Mouse (Mus musculus) lung, postnatal 36 days (tissue): ENCODE results near the gene Zbtb9.
"Not testable (repeated sequence)": the region's sequence is repeated elsewhere in the genome, so short reads cannot be mapped to it uniquely, and the experiment has no call there.

ENCODE experiments used
- DNase-seq: peaks from one replicate; pipeline ENCODE4 v3.0.0; 2022; ENCODE audit warnings: mixed read lengths

Gene Zbtb9

DNA sequence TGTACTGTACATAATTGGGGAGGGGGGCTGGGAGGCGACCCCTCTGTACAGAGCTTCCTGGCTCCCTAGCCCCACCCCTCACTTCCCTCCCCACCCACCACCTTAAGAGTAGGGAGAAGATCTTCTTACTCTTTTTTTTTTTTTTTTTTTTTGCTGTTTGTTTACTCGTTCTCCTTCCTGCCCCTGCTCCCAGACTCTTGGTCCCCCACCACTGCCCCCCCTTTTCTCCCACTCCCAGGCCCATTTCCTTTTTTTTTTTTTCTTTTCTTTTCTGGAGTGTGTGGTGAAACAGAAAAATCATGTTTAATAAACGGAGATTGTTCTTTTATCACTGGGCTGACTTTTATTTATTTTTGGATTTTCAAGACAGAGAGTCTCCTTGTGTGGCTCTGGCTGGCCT is 860 bp upstream of the Zbtb9 start:
- DNase-seq = no peak

DNA sequence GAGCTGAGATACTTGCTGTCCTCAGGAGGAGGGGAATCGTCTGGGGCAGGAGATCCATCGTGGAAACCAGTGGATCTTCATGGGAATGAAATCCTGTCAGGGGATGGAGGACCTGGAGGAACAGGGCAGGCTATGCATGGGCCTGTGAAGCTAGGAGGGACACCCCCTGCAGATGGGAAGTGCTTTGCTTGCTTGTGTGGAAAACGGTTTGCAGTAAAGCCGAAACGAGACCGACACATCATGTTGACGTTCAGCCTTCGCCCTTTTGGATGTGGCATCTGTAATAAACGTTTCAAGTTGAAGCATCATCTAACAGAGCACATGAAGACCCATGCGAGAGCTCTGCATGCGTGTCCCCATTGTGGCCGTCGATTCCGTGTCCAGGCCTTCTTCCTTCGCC is 1.6 kb downstream of the Zbtb9 start:
- DNase-seq = no peak

DNA sequence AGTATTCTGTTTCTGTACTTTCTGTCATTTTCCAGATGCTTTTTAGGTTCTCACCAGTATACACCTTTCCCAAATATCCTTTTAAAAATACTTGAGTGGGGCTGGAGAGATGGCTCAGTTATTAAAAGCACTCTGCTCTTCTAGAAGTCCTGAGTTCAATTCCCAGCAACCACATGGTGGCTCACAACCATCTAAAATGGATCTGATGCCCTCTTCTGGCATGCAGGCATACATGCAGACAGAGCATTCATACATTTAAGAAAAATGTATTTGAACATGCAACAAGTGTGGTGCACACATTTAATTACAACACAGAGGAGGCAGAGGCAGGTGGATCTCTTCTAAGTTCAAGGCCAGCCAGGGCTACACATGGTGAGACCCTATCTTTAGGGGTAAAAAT is 2.4 kb downstream of the Zbtb9 start:
- DNase-seq = no peak

DNA sequence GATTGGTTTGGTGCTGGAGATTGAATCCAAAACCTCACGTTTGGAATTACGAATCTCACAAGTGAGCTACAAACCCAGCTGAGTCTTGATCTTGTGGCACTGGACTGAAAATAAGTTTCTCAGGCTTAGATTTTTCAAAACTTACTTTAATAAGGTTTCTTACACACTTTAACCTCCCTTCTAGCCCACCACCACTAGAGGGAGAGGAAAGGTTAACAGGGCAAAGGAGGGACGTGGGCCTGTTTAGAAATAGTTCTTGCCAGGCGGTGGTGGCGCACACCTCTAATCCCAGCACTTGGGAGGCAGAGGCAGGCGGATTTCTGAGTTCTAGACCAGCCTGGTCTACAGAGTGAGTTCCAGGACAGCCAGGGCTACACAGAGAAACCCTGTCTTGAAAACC is 4.4 kb downstream of the Zbtb9 start:
- DNase-seq = not testable (repeated sequence)

DNA sequence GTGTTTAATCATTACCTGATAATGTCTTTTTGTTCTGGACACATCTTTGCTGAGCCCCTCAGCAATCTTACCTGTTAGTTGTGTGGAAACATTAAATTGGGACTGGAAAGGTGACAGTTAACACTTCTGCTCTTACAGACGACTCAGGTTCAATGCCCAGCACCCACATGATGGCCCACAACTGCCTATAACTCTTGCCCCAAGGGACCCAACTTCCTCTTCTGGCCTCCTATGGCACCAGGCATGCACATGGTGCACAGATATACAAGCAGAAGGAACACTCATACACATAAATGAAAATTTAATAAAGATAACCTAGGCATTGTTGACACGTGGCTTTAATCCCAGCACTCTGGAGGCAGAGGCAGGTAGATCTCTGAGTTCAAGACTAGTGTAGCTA is 6.5 kb downstream of the Zbtb9 start:
- peak; percentile 40 for DNase-seq

DNA sequence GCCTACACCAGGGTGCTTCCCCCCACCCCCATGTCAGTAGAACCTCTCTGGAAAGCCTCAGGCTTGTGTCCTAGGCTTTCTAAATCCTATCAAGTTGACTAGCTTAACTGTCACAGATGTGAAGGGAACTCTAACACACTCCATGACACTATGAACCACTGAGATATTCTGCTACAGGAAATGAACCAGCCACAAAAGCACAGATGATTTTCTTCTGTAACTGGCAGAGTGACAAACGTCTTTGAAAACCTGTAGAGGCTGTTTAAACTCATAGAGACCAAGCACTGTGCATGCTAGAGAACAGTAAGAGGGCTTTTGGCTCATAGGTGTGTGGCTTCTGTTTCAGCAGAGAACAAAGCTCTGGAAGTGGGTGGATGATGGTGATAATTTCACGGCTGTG is 8.1 kb downstream of the Zbtb9 start:
- no peak for DNase-seq

DNA sequence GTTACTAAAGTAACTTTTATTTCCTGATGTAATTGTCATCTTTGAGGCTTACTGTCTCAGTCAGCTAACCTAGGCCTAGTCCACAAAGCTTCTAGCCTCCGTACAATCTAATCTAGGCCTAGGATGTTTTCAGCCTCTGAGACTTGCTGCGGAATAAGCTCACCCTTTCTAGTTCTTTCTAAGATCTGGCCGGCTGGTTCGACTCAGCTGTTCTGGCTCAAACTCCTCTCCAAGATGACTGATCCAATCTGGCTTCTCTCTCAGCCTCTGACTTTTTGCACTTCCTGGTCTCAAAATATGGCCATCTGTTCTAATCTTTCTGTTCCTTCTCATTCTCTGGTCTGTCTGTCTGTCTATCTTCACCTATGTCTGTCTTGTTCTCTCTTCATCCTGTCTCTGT is 10.4 kb downstream of the Zbtb9 start:
- DNase-seq = no peak

DNA sequence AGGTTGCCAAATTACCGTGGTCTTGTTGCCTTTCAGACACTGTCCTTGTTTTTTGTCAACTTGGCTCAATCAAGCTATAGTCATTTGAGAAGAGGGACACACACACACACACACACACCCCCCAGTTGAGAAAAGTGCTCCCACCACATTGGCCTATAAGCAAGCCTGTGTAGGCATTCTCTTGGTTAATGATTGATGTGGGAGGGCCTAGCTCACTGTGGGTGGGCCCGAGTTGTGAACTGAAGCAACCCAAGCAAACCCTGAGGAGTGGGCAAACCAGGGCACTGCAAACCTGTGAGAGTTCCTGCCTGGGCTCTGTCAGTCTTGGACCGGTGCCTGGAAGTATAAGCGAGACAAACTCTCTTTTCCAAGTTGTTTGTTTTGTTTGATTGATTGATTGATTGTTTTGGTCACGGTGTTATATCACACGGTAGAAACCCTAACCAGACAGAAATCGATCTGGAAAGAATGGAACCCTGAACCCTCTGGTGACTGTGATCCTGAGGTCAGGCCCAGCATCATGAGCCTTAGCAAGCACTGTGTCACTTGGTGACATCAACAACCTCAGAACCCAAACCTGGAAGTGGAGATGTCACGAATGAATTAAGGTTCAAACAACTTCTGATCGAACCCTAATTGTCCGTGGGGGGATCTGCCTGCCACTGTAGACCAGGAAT is 12.7 kb downstream of the Zbtb9 start:
- DNase-seq = no peak

DNA sequence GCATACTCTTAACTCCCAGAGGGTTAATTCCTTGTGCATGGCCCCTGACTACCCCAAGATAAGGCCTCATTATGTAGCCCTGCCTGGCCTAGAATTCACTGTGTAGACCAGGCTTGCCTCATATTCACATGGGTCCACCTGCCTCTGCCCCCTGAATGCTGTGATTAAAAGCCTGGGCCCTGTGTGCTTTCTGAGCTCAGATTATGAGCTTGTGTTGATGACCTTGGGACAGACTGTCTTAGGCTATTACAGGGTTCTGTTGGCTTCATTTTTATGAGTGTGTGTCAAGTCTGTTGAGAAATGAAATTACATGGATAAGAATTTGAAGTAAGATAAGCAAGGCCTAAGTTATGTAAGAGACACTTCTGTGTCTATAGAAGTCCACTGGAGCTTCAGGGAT is 17.6 kb downstream of the Zbtb9 start:
- no peak for DNase-seq

DNA sequence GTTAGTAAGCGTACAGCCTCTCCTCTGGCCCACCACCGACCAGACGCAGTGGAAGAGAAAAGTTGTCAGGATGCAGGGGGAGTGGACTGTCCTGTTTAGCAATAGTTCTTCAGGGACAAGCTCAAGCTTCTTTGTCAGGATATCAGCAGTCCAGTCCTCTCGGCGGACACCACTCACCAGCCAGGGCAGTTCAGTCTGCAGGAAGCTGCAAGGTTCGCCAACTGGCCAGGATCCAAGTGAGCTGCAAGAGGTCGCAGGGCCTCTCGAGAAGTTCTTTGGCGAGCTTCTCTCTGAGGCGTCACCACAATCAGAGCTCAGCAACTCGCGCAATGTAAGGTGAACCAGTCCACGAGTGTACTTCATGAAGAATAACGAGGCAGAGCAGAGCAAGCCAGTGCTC is 21.4 kb downstream of the Zbtb9 start:
- DNase-seq = peak; percentile 84

DNA sequence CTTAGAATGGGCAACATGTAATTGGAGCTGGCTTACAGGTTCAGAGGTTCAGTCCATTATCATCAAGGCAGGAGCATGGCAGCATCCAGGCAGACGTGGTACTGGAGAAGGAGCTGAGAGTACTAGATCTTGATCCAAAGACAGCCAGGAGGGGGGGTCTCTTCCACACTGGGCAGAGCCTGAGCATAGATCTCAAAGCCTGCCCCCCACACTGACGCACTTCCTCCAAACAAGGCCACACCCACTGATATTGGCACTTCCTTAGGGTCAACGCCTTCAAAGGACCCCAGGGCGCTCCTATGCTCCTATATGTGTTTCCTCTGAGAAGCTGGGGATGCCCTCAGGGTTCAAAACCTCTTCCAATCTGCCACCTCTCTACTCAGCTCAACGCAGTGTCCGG is 22.0 kb downstream of the Zbtb9 start:
- peak; percentile 34 for DNase-seq

DNA sequence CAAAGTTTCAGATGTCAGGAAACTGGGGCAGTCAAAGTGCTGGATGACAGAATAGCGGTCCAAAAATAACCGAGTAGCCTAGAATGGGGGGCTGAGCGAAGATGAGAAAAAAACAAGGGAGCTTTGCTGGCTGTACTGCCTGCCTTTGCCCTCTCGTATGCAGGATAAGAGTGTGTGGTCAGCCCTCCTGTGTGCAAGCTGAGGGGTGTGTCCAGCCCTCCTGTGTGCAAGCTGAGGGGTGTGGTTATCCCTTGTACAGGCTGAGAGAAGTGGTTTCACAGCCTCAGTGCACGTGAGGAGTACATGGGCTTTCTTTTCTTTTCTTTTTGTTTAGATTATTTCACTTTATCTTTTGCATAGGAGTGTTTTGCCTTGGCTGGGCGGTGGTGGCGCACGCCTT is 22.6 kb downstream of the Zbtb9 start:
- no peak for DNase-seq

DNA sequence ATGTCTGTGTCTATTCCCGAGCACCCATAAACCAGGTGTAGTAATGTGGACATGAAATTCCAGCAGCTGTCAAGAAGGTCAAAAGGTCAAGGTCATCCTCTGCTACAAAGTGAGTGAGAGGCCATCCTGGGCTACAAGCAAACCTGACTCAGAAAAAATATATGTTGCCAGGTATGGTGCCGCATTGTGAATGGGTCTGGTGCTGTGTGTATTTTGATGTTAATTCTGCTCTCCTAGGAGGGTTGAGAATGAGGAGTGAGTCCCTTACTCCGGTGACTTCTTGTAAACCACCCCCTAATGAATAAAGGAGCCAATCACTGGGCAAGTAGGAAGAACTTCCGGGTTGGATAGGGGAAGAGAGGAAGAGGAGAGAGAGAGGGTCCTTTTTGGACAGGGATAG is 24.7 kb downstream of the Zbtb9 start:
- DNase-seq = no peak

DNA sequence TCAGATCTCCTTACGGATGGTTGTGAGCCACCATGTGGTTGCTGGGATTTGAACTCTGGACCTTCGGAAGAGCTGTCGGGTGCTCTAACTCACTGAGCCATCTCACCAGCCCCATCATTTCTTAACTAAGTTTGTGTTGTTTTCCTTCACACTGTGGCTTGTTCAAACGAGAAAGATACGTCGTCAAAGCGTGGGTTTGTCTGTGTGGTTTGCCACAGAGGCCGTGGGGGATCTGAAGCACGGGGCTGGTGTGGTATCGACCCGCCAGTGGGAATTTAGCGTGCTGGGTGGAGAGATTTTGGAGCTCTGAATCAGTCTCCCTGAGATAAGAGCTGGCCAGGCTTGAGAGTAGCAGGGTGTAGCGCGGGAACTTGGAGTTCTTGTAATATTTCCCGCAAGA is 25.3 kb downstream of the Zbtb9 start:
- no peak for DNase-seq

DNA sequence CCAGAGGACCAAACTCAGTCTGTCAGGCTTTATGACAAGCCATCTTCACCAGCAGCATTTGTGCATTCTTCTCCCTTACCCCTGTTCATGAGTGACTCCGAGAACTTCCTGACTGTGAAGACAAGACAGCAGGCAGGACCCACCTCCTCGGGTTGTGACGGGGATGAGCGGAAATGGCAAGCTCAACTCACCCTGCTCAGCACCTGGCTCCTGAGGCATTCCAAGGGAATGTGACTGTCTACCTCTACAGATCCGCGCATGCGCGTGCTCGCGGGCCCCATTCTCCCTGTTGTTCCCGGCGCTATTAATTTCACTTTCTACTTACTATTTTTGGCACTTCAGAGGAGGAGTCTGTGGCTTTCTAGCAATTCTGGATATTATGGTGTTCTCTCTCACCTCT is 27.0 kb downstream of the Zbtb9 start:
- DNase-seq = no peak

DNA sequence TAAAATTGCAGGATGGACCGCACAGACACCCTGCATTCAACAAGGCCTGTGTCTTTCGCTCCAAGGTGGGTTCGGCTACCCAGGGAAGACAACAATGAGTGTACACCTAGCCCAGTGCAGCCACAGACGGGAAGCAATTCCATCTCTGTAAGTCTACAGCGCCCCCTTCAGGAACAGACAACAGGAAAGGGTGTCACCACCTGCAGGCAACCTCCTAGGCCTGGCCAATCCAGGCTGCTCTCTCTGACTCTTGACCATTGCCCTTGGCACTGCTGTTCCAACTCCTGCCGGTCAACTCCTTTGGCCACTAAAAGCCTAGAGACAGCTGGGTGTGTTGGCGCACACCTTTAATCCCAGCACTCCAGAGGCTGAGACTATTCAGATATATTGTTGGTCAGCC is 28.2 kb downstream of the Zbtb9 start:
- DNase-seq = peak; percentile 58

DNA sequence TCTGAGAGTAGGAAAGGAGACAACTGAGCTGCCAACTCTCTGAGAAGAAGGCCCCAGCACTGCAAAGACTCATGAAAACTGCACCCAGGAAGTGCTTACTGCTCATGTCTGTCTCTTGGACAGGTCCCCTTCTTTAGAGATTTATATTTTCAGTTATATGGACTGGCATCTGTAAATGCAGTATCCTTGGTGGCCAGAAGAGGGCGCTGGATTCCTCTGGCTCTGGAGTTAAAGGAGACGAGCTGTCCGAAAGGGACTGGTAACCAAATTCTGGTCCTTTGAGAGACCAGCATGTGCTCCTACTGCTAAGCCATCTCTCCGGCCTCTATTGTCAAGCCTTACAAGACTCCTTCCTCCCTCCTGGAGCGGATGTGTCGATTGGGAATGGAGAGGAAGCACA is 28.9 kb downstream of the Zbtb9 start:
- peak; percentile 51 for DNase-seq

DNA sequence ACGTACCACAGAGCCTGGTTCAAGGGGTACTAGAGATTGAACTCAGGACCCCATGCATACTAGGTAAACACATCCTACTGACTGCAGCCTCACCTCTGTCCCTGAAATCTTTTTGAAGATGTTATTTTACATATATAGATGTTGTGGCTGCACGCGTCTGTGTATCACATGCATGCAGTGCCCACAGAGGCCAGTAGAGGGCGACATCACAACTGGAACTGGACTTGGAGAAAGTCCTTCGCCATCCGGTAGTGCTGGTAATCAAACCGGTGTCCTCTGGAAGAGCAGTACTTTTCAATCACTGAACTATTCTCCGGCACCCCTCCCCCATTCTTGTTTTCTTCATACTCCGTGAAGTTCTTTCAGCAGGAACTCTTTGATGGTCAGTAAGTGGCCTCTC is 31.5 kb downstream of the Zbtb9 start:
- peak; percentile 88 for DNase-seq

DNA sequence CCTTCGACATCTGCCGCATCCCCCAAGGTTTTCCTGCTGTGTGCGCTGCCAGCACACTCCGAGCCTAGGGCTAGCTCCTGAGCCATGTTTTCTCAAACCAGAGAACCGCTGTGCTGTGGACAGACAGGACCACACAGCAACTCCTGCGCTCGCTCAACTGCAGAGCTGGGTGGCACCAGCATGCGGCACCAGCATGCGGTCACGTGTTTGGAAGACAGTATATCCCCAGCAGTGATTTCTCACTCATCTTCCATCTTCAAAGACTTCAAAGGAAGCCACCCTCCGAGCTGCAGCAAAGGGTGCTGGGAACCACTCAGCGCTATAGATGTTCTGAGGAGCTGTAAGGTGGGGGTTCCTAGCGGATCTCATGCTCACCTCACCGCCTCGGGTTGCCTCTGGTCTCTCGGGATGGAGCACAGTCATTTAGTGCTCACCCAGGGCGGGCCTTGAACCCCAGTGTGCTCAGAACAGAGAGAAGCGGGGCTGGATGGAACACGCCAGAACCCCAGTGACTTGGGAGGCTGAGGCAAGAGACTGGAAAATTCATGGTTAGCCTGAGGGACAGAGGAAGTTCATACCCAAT is 32.0 kb downstream of the Zbtb9 start:
- DNase-seq = no peak

DNA sequence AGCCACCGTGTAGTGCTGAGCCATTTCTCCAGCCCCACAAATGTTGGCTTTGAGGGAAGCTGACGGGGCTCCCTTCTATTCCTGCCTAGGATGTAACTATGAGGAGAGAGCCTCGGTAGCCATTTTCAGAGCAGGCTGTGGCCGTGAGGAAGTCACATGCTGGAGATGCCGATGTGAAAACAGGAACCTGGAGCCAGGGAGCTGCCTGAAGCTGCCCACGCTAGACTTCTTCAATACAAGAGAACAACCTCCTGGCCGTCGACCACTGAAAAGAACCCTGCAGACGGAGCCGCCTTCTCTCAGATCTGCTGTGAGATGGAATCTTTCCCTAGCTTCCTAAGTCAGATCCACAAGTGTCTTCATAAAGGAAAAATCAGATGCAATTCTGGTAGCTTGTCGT is 32.7 kb downstream of the Zbtb9 start:
- DNase-seq = no peak

DNA sequence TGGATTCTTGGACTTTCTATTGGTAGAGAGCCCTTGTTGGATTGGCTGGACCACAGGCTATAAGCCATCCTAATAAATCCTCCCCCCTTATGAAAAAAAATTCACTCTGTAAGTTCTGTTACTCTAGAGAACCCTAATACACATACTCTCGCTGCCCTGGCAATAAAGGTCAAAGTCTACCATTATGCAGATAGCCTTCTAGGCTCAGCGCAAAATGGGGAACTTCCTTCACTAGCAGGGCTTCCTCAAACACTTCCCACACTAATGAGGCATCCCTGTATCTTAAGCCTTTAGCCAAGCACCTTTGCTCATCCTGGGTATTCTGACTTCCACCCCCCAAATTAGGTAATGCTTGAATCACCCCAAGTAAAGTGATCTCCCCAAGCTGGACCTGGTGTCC is 35.3 kb downstream of the Zbtb9 start:
- DNase-seq = no peak

DNA sequence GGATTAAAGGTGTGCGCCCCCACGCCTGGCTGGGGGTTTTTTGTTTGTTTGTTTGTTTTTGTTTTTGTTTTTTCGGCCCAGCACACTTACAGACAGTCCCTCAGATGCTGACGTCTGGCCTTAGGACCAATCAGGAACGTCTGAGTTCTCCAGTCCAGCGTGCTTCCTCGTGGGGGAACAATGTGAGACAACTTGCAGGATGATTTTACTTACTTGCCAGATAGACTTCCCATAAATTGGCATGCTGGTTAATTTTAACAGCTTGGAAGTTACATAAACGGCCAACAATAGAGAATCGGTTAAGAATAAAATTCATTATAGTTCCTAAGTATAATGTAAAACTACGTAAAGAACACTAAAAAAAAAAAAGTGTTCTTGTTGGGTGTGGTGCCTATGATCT is 38.2 kb downstream of the Zbtb9 start:
- DNase-seq = no peak

DNA sequence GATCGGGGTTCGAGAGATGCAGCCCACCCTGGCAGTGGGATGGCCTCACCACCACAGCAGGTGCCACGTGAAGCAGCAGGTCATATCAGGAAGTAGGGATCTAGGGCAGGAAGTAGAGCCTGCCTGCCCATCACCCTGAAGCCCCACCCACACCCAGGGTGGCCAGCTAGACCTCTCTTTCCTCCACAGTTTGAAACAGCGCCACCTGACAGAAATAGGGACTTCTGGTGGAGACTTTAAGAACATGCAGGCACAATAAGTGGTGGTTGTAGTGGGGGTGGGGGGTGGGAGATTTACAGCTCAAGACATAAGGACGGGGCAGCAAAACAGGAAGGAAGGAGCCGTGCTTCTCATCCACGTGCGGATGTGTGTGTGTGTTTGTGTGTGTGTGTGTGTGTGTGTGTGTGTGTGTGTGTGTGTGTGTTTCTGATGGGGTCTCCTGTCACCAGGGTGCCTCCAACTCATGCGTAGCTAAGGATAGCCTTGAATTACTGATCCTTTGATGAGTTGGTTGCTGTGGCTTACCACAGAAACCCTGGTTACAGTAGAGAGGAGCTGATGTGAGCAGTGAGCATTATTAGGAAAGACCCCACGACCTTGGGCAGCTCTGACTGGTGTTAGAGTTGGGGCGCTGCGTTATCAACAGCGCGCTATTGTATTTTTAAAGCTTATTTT is 39.2 kb downstream of the Zbtb9 start:
- peak; percentile 60 for DNase-seq

DNA sequence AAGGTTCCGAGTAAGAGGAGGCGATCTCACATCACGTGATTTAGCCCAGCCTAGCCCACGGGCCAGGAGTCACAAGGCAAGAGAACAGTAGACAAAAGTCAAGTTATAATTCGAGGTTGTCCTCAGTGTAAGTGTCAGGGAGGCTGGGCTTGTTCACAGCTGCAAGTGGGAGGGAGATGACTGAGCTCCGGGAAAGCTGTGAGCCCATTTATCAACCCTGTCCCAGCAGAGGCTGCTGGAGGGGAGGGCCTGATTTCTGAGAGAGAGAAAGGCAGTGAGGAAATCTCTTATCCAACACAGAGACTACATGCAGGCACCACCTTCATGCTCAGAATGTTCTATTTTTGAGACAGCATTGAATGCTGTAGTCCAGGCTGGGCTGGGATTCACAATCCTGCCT is 39.9 kb downstream of the Zbtb9 start:
- no peak for DNase-seq
